Mouse (Mus musculus) CH12.LX (cell line): Measurements from ENCODE around the gene Apoc4.

Experiments
- CTCF ChIP-seq, 2 experiments: IDR thresholded peaks in 1 of 2; conservative IDR thresholded peaks in 1 of 2; 2 replicates each; pipeline ENCODE4 v1.5.1; 2011 to 2012; ENCODE audit warnings: low read depth in 2 of 2, low read length in 2 of 2, improper control_type of control experiment in 1 of 2, inconsistent platforms in 1 of 2, mild to moderate bottlenecking in 1 of 2, moderate library complexity in 1 of 2
- E2F4 ChIP-seq: IDR thresholded peaks from 2 replicates; pipeline ENCODE4 v1.6.1; 2011; ENCODE audit warnings: low read depth, low read length, improper control_type of control experiment; ENCODE audit not compliant: insufficient replicate concordance
- EP300 ChIP-seq: IDR thresholded peaks from 2 replicates; pipeline ENCODE4 v1.6.1; 2011; ENCODE audit warnings: low read length, improper control_type of control experiment
- ETS1 ChIP-seq: conservative IDR thresholded peaks from 2 replicates; pipeline ENCODE4 v1.6.1; 2012; ENCODE audit warnings: low read depth, mild to moderate bottlenecking, inconsistent platforms, low read length, improper control_type of control experiment, moderate library complexity
- IRF4 ChIP-seq: IDR thresholded peaks from 2 replicates; pipeline ENCODE4 v1.6.1; 2014; ENCODE audit warnings: low read depth, mild to moderate bottlenecking, inconsistent platforms, low read length, improper control_type of control experiment
- KAT2A ChIP-seq: IDR thresholded peaks from 2 replicates; pipeline ENCODE4 v1.6.1; 2012; ENCODE audit warnings: low read length, improper control_type of control experiment, inconsistent platforms; ENCODE audit not compliant: insufficient replicate concordance
- MYC ChIP-seq: IDR thresholded peaks from 2 replicates; pipeline ENCODE4 v1.6.1; 2011; ENCODE audit warnings: low read depth, mild to moderate bottlenecking, improper control_type of control experiment, low read length
- NELFE ChIP-seq: IDR thresholded peaks from 2 replicates; pipeline ENCODE4 v1.6.1; 2011; ENCODE audit warnings: low read depth, low read length, improper control_type of control experiment
- RCOR1 ChIP-seq: conservative IDR thresholded peaks from 2 replicates; pipeline ENCODE4 v1.6.1; 2012; ENCODE audit warnings: low read depth, mild to moderate bottlenecking, inconsistent platforms, low read length, improper control_type of control experiment
- SIN3A ChIP-seq: IDR thresholded peaks from 2 replicates; pipeline ENCODE4 v1.6.1; 2012; ENCODE audit warnings: low read length, improper control_type of control experiment, inconsistent platforms
- USF1 ChIP-seq: IDR thresholded peaks from 2 replicates; pipeline ENCODE4 v1.6.1; 2014; ENCODE audit warnings: low read depth, mild to moderate bottlenecking, inconsistent platforms, low read length, improper control_type of control experiment

DNA sequence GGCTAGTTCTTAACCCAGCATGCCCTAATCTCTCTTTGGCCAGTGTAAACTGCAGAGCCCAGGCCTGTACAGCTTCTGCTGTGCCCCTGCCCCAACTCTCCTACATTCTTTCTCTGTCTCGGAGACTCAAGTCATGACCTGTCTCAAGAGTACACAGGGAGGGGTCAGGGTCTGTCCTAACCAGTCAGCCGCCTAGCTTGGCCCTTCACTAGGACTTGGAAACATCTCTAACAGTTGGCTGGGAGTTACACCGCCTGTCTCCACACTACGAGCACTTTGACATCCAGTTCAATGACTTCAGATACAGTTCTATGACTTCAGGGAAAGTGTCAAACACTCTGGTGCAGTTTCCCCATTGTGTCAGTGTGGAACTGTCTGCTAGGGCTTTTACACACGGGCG is 10.2 kb upstream of the Apoc4 start:
- TF ChIP-seq RCOR1 (no peak), NELFE (no peak), MYC (no peak), CTCF (conservative IDR thresholded peaks at IDR 0.05 in 1 of 2, IDR thresholded peaks at IDR 0.05 in 1 of 2; ENCODE audit: low read depth in 2 of 2, low read length in 2 of 2) (no peak), E2F4 (no peak), KAT2A (no peak), IRF4 (no peak), SIN3A (no peak), USF1 (no peak), ETS1 (no peak), EP300 (no peak)
